Mouse (Mus musculus) heart, postnatal 0 days (tissue): ENCODE data around the gene Drg1. TPM values are rescaled to one million over a fixed set of nuclear protein-coding genes. Genes with fewer than 3 reads are reported as not detected.
"Not testable (repeated sequence)": the region's sequence is repeated elsewhere in the genome, so short reads cannot be mapped to it uniquely, and the experiment has no call there.

ENCODE experiments used
- ATAC-seq: fragments of 200-750 bp; cut with Nextera tagmentation; 2 replicates; pipeline ENCODE4 v1.8.0; 2017; ENCODE audit warnings: low read depth, moderate number of reproducible peaks, moderate library complexity; ENCODE audit not compliant: insufficient read depth
- DNase-seq: peaks from one replicate; pipeline ENCODE4 v3.0.0-alpha.2; 2016; ENCODE audit warnings: low spot score
- H3K27ac ChIP-seq: fragments of 300-500 bp; sonication (generic); 2 replicates; pipeline ENCODE4 v1.5.1; 2014; ENCODE audit warnings: low read depth, mild to moderate bottlenecking
- H3K27me3 ChIP-seq: fragments of 300-500 bp; sonication (generic); 2 replicates; pipeline ENCODE4 v1.6.1; 2014; ENCODE audit warnings: low read length, mixed read lengths; ENCODE audit not compliant: control insufficient read depth, insufficient read depth
- H3K36me3 ChIP-seq: fragments of 300-500 bp; sonication (generic); replicated peaks from 2 replicates; pipeline ENCODE4 v1.6.1; 2014; ENCODE audit warnings: low read length, mixed read lengths; ENCODE audit not compliant: control insufficient read depth, insufficient read depth
- H3K4me1 ChIP-seq: fragments of 300-500 bp; sonication (generic); 2 replicates; pipeline ENCODE4 v1.6.1; 2014; ENCODE audit warnings: antibody characterized with exemption; ENCODE audit not compliant: control insufficient read depth, insufficient read depth
- H3K4me2 ChIP-seq: fragments of 300-500 bp; sonication (generic); 2 replicates; pipeline ENCODE4 v1.6.1; 2014; ENCODE audit warnings: low read depth, mild to moderate bottlenecking, low read length, moderate library complexity
- H3K4me3 ChIP-seq: fragments of 300-500 bp; sonication (generic); 2 replicates; pipeline ENCODE4 v1.5.1; 2014; ENCODE audit warnings: low read depth, low read length
- H3K9ac ChIP-seq: fragments of 300-500 bp; sonication (generic); replicated peaks from 2 replicates; pipeline ENCODE4 v1.6.1; 2014; ENCODE audit warnings: low read depth, low read length, mixed read lengths
- H3K9me3 ChIP-seq: fragments of 300-500 bp; sonication (generic); replicated peaks from 2 replicates; pipeline ENCODE4 v1.6.1; 2016; ENCODE audit warnings: low read length; ENCODE audit not compliant: control insufficient read depth
- WGBS: fragments of 180-500 bp; shearing (Covaris S2); extraction: QIAGEN DNeasy Blood & Tissue Kit; methylation state at CpG from one replicate; pipeline ENCODE4 v1.1.7; 2014; 5-methylcytosine and 5-hydroxymethylcytosine counted together
- polyA plus RNA-seq: library from polyadenylated mRNA; unstranded; fragments of >200 nt; fragmentation: Nextera tagmentation; extraction: Ambion mirVana; gene quantifications from 2 replicates; pipeline ENCODE4 v1.2.1, GENCODE M21; 2015
- total RNA-seq: library from RNA; depleted of rRNA; stranded (reverse); fragments of >200 nt; gene quantifications from 2 replicates; pipeline ENCODE4 v1.2.3, GENCODE M21; 2014; ENCODE audit warnings: low replicate concordance; rRNA removed

The Drg1 gene
- total and polyA plus RNA-seq, 2 experiments from 2014 or later, result 55.1 to 128 TPM

GRCm38 (mm10) chr11:3142413-3142812 is 123.8 kb downstream of the Drg1 start:
- DNase-seq, H3K27ac ChIP-seq, H3K4me3 ChIP-seq, H3K36me3 ChIP-seq, H3K4me1 ChIP-seq, H3K9ac ChIP-seq, H3K9me3 ChIP-seq, H3K27me3 ChIP-seq, H3K4me2 ChIP-seq: not testable (repeated sequence)
- peak; percentile 40 for ATAC-seq
- WGBS, result 74% methylated on average over 4 of the region's 5 CpGs

GRCm38 (mm10) chr11:3140967-3141535 is 125.2 kb downstream of the Drg1 start:
- H3K36me3 ChIP-seq, H3K9me3 ChIP-seq, H3K4me2 ChIP-seq, H3K27ac ChIP-seq, H3K9ac ChIP-seq, DNase-seq, H3K27me3 ChIP-seq, ATAC-seq, H3K4me1 ChIP-seq, H3K4me3 ChIP-seq: not testable (repeated sequence)

- H3K27ac ChIP-seq, H3K4me2 ChIP-seq, H3K9me3 ChIP-seq, H3K27me3 ChIP-seq, DNase-seq, H3K4me1 ChIP-seq, H3K36me3 ChIP-seq, H3K9ac ChIP-seq, H3K4me3 ChIP-seq: not testable (repeated sequence)
- ATAC-seq, result peak; percentile 0; the same call in 1 of the 2 replicates
- WGBS, result 71% methylated on average over 2 of the region's 2 CpGs
Observed at GRCm38 (mm10) chr11:3138323-3138722, 127.9 kb downstream of the Drg1 start.

Other genes with a start within 250 kb of the Drg1 start
- 7.1 and 13.2 TPM in 2 replicates for gene Sfi1, start 73.0 kb downstream of the Drg1 start, total RNA-seq
- 5.3 and 5.4 TPM in 2 replicates for gene Sfi1, start 73.0 kb downstream of the Drg1 start, polyA plus RNA-seq
- 34.4 and 58.2 TPM in 2 replicates for gene Eif4enif1, start 64.0 kb downstream of the Drg1 start, total RNA-seq
- 16.9 and 19.0 TPM in 2 replicates for gene Eif4enif1, start 64.0 kb downstream of the Drg1 start, polyA plus RNA-seq
- gene Patz1, start 22.5 kb upstream of the Drg1 start, total RNA-seq, result 35.6 and 56.8 TPM in 2 replicates
- gene Patz1, start 22.5 kb upstream of the Drg1 start, polyA plus RNA-seq, result 13.1 and 14.0 TPM in 2 replicates
- 22.3 and 57.6 TPM in 2 replicates for gene Pik3ip1, start 64.0 kb upstream of the Drg1 start, total RNA-seq
- 44.7 and 65.9 TPM in 2 replicates for gene Pik3ip1, start 64.0 kb upstream of the Drg1 start, polyA plus RNA-seq
- gene Limk2, start 142.8 kb upstream of the Drg1 start, total RNA-seq, result 38.3 and 55.1 TPM in 2 replicates
- 31.0 and 32.8 TPM in 2 replicates for gene Limk2, start 142.8 kb upstream of the Drg1 start, polyA plus RNA-seq
- gene Rnf185, start 185.9 kb upstream of the Drg1 start, total RNA-seq, result 41.2 and 82.6 TPM in 2 replicates
- gene Rnf185, start 185.9 kb upstream of the Drg1 start, polyA plus RNA-seq, result 22.9 and 23.6 TPM in 2 replicates
- 0.08 and 0.19 TPM in 2 replicates for gene Pla2g3, start 221.9 kb upstream of the Drg1 start, total RNA-seq
- gene Pla2g3, start 221.9 kb upstream of the Drg1 start, polyA plus RNA-seq, result 0.10 and 0.11 TPM in 2 replicates
- 7.1 and 9.4 TPM in 2 replicates for gene Inpp5j, start 238.4 kb upstream of the Drg1 start, total RNA-seq
- 12.4 and 12.8 TPM in 2 replicates for gene Inpp5j, start 238.4 kb upstream of the Drg1 start, polyA plus RNA-seq
- gene Selenom, start 248.3 kb upstream of the Drg1 start, total RNA-seq, result 147 and 156 TPM in 2 replicates
- gene Selenom, start 248.3 kb upstream of the Drg1 start, polyA plus RNA-seq, result 129 and 130 TPM in 2 replicates